Comparison of ENCODE assay signal across 23 mouse cellular contexts in genomic region chr13:109576725-109577124, GRCm38 (mm10).
A peak's percentile ranks its signal among the peaks of the same experiment; 100 is the strongest.
DNase-seq lines count a peak whose midpoint lies in the region; ATAC-seq and TF ChIP-seq lines count a peak whose summit lies in the region.
"Had no signal": no experiment of that assay in that cellular context is flagged by ENCODE, and none has a peak within 500 bp of the region (broad histone marks: within the 10 kb centered on the region; RNA-seq: fewer than 3 reads in every experiment).

No protein-coding gene starts in this region.

- H3K4me1 ChIP-seq in embryonic facial prominence, embryonic 14.5 days (ENCODE audit: control insufficient read depth, insufficient read depth, low read length), result no peaks in the 10 kb centered on the region
- no peaks in the 10 kb centered on the region for H3K4me1 ChIP-seq in embryonic facial prominence, embryonic 10.5 days
- H3K4me1 ChIP-seq in hindbrain, embryonic 11.5 days (replicated peaks; ENCODE audit: control insufficient read depth, insufficient read depth, low read length), result 0 out of 2 replicates have a peak, but pooled peaks cover 3% of the 10 kb centered on the region
- no peaks in the 10 kb centered on the region for H3K4me1 ChIP-seq in hindbrain, postnatal 0 days (ENCODE audit: insufficient read depth, low read length)
- no peaks in the 10 kb centered on the region for H3K4me1 ChIP-seq in stomach, embryonic 15.5 days
- no peaks in the 10 kb centered on the region for H3K4me1 ChIP-seq in stomach, postnatal 0 days (replicated peaks; ENCODE audit: control insufficient read depth, insufficient read depth)
- H3K4me1 ChIP-seq: kidney, embryonic 15.5 days; liver, embryonic 13.5 days had no signal

- no peak for ATAC-seq in embryonic facial prominence, embryonic 14.5 days (ENCODE audit: low read depth)
- ATAC-seq in hindbrain, embryonic 11.5 days (ENCODE audit: low FRiP score), result peak; percentile 45; the same call in 1 of the 2 replicates
- no peak for ATAC-seq in hindbrain, postnatal 0 days
- ATAC-seq in stomach, embryonic 15.5 days (ENCODE audit: insufficient read depth, low FRiP score, low read depth), result no peak
- ATAC-seq in stomach, postnatal 0 days (ENCODE audit: low FRiP score, low TSS enrichment), result no peak
- ATAC-seq: midbrain, embryonic 13.5 days had no signal

- intact Hi-C loops in left cerebral cortex, postnatal 4 days (cut with DNase I), result no loop called here

- H3K27me3 ChIP-seq in embryonic facial prominence, embryonic 14.5 days (replicated peaks; ENCODE audit: control insufficient read depth, insufficient read depth, low read length), result no peaks in the 10 kb centered on the region
- no peaks in the 10 kb centered on the region for H3K27me3 ChIP-seq in embryonic facial prominence, embryonic 10.5 days (replicated peaks; ENCODE audit: low read depth, poor library complexity, severe bottlenecking)
- no peaks in the 10 kb centered on the region for H3K27me3 ChIP-seq in hindbrain, embryonic 11.5 days (ENCODE audit: control insufficient read depth, insufficient read depth, low read length)
- H3K27me3 ChIP-seq in hindbrain, postnatal 0 days (ENCODE audit: insufficient read depth, low read length), result no peaks in the 10 kb centered on the region
- H3K27me3 ChIP-seq in stomach, embryonic 15.5 days (replicated peaks), result no peaks in the 10 kb centered on the region
- no peaks in the 10 kb centered on the region for H3K27me3 ChIP-seq in stomach, postnatal 0 days (ENCODE audit: control insufficient read depth, insufficient read depth, low read length)
- H3K27me3 ChIP-seq: embryonic facial prominence, embryonic 13.5 days; heart, embryonic 12.5 days; hindbrain, embryonic 13.5 days; kidney, embryonic 15.5 days; liver, embryonic 13.5 days; midbrain, embryonic 13.5 days had no signal

- TF ChIP-seq EP300 in stomach, postnatal 0 days (optimal IDR thresholded peaks at IDR 0.05), result no peak

- no peak overlapping the region for H3K27ac ChIP-seq in embryonic facial prominence, embryonic 14.5 days (replicated peaks; ENCODE audit: low read depth, low read length)
- H3K27ac ChIP-seq in embryonic facial prominence, embryonic 10.5 days (replicated peaks), result no peak overlapping the region
- no peak overlapping the region for H3K27ac ChIP-seq in hindbrain, embryonic 11.5 days (ENCODE audit: low read depth, low read length)
- no peak overlapping the region for H3K27ac ChIP-seq in hindbrain, postnatal 0 days
- H3K27ac ChIP-seq in stomach, embryonic 15.5 days, result peak overlapping the region; percentile 55; the same call in 1 of the 2 replicates
- no peak overlapping the region for H3K27ac ChIP-seq in stomach, postnatal 0 days (replicated peaks)
- H3K27ac ChIP-seq: embryonic facial prominence, embryonic 13.5 days; kidney, embryonic 15.5 days; liver, embryonic 13.5 days; midbrain, embryonic 13.5 days had no signal

- TF ChIP-seq CTCF in hindbrain, postnatal 0 days (IDR thresholded peaks at IDR 0.05; ENCODE audit: low read depth), result no peak
- TF ChIP-seq CTCF in stomach, postnatal 0 days (IDR thresholded peaks at IDR 0.05; ENCODE audit: low read depth), result no peak

- no peaks in the 10 kb centered on the region for H3K9me3 ChIP-seq in embryonic facial prominence, embryonic 14.5 days (ENCODE audit: control insufficient read depth, low read length)
- no peaks in the 10 kb centered on the region for H3K9me3 ChIP-seq in embryonic facial prominence, embryonic 10.5 days
- no peaks in the 10 kb centered on the region for H3K9me3 ChIP-seq in hindbrain, embryonic 11.5 days (ENCODE audit: control insufficient read depth, low read length)
- H3K9me3 ChIP-seq in hindbrain, postnatal 0 days (ENCODE audit: low read length), result no peaks in the 10 kb centered on the region
- no peaks in the 10 kb centered on the region for H3K9me3 ChIP-seq in stomach, embryonic 15.5 days
- no peaks in the 10 kb centered on the region for H3K9me3 ChIP-seq in stomach, postnatal 0 days (ENCODE audit: control insufficient read depth, low read length)
- H3K9me3 ChIP-seq: embryonic facial prominence, embryonic 13.5 days; heart, embryonic 12.5 days; hindbrain, embryonic 13.5 days; kidney, embryonic 15.5 days; liver, embryonic 13.5 days; midbrain, embryonic 13.5 days had no signal

- H3K9ac ChIP-seq in embryonic facial prominence, embryonic 14.5 days (ENCODE audit: low read depth, low read length), result no peak overlapping the region
- H3K9ac ChIP-seq in hindbrain, embryonic 11.5 days (ENCODE audit: low read depth, low read length), result no peak overlapping the region
- no peak overlapping the region for H3K9ac ChIP-seq in hindbrain, postnatal 0 days (replicated peaks; ENCODE audit: low read length)
- no peak overlapping the region for H3K9ac ChIP-seq in stomach, embryonic 15.5 days
- no peak overlapping the region for H3K9ac ChIP-seq in stomach, postnatal 0 days (ENCODE audit: low read length)
- H3K9ac ChIP-seq: embryonic facial prominence, embryonic 13.5 days; heart, embryonic 12.5 days; hindbrain, embryonic 13.5 days; kidney, embryonic 15.5 days; liver, embryonic 13.5 days; midbrain, embryonic 13.5 days had no signal

- H3K36me3 ChIP-seq in embryonic facial prominence, embryonic 14.5 days (ENCODE audit: control insufficient read depth, insufficient read depth, low read length), result no peaks in the 10 kb centered on the region
- H3K36me3 ChIP-seq in embryonic facial prominence, embryonic 10.5 days (replicated peaks), result no peaks in the 10 kb centered on the region
- no peaks in the 10 kb centered on the region for H3K36me3 ChIP-seq in hindbrain, embryonic 11.5 days (ENCODE audit: control insufficient read depth, insufficient read depth, low read length)
- no peaks in the 10 kb centered on the region for H3K36me3 ChIP-seq in hindbrain, postnatal 0 days (ENCODE audit: insufficient read depth, low read length)
- H3K36me3 ChIP-seq in stomach, embryonic 15.5 days, result no peaks in the 10 kb centered on the region
- no peaks in the 10 kb centered on the region for H3K36me3 ChIP-seq in stomach, postnatal 0 days (ENCODE audit: control insufficient read depth, insufficient read depth, low read length)
- H3K36me3 ChIP-seq: embryonic facial prominence, embryonic 13.5 days; heart, embryonic 12.5 days; hindbrain, embryonic 13.5 days; kidney, embryonic 15.5 days; liver, embryonic 13.5 days; midbrain, embryonic 13.5 days had no signal

- 56% methylated on average over 1 of the region's 1 CpGs for WGBS in embryonic facial prominence, embryonic 14.5 days
- WGBS in embryonic facial prominence, embryonic 10.5 days, result 60% methylated on average over 1 of the region's 1 CpGs
- 57% methylated on average over 1 of the region's 1 CpGs for WGBS in hindbrain, embryonic 11.5 days
- WGBS in hindbrain, postnatal 0 days, result 39% methylated on average over 1 of the region's 1 CpGs
- WGBS in stomach, embryonic 15.5 days, result 55% methylated on average over 1 of the region's 1 CpGs
- WGBS in stomach, postnatal 0 days, result 58% methylated on average over 1 of the region's 1 CpGs

- DNase-seq in embryonic facial prominence, embryonic 14.5 days (ENCODE audit: low spot score), result peak; percentile 4
- DNase-seq in embryonic facial prominence, embryonic 10.5 days (ENCODE audit: low spot score), result no peak
- no peak for DNase-seq in hindbrain, embryonic 11.5 days (ENCODE audit: low spot score)
- DNase-seq in hindbrain, postnatal 0 days (ENCODE audit: low spot score), result no peak
- DNase-seq in stomach, postnatal 0 days (ENCODE audit: low spot score), result no peak
- no peak for DNase-seq in left cerebral cortex, postnatal 4 days
- no peak for DNase-seq in cerebellum, adult 11-12 months
- DNase-seq: adrenal gland, adult 2 months; cerebellum, postnatal 25 days; heart, adult 18-20 months; heart, postnatal 10 days; kidney, postnatal 4 days; liver, embryonic 13.5 days; lung, adult 2 months; lung, postnatal 14 days; right cerebral cortex, adult 18-20 months; right cerebral cortex, postnatal 4 days had no signal

- no peak overlapping the region for H3K4me2 ChIP-seq in embryonic facial prominence, embryonic 14.5 days (ENCODE audit: low read depth, low read length)
- no peak overlapping the region for H3K4me2 ChIP-seq in hindbrain, embryonic 11.5 days (replicated peaks; ENCODE audit: low read depth, low read length)
- H3K4me2 ChIP-seq in hindbrain, postnatal 0 days (ENCODE audit: low read depth, low read length), result no peak overlapping the region
- no peak overlapping the region for H3K4me2 ChIP-seq in stomach, embryonic 15.5 days
- no peak overlapping the region for H3K4me2 ChIP-seq in stomach, postnatal 0 days (replicated peaks; ENCODE audit: low read depth)
- H3K4me2 ChIP-seq: embryonic facial prominence, embryonic 13.5 days; heart, embryonic 12.5 days; hindbrain, embryonic 13.5 days; kidney, embryonic 15.5 days; liver, embryonic 13.5 days; midbrain, embryonic 13.5 days had no signal

- H3K4me3 ChIP-seq in embryonic facial prominence, embryonic 14.5 days (ENCODE audit: low read depth, low read length), result no peak overlapping the region
- no peak overlapping the region for H3K4me3 ChIP-seq in embryonic facial prominence, embryonic 10.5 days
- H3K4me3 ChIP-seq in hindbrain, embryonic 11.5 days (ENCODE audit: low read depth, low read length), result no peak overlapping the region
- no peak overlapping the region for H3K4me3 ChIP-seq in hindbrain, postnatal 0 days (ENCODE audit: low read length)
- H3K4me3 ChIP-seq in stomach, embryonic 15.5 days (replicated peaks), result no peak overlapping the region
- H3K4me3 ChIP-seq in stomach, postnatal 0 days (ENCODE audit: low read depth, low read length), result no peak overlapping the region
- H3K4me3 ChIP-seq: embryonic facial prominence, embryonic 13.5 days; heart, embryonic 12.5 days; hindbrain, embryonic 13.5 days; kidney, embryonic 15.5 days; liver, embryonic 13.5 days; midbrain, embryonic 13.5 days had no signal
